Mouse (Mus musculus) embryonic facial prominence, embryonic 14.5 days (tissue): Measurements from ENCODE around the gene Rap2b. TPM values are rescaled to one million over a fixed set of nuclear protein-coding genes. Genes with fewer than 3 reads are reported as not detected.

Source experiments
- ATAC-seq: fragments of 200-750 bp; cut with Nextera tagmentation; 2 replicates; pipeline ENCODE4 v1.8.0; 2017; ENCODE audit warnings: low read depth, moderate number of reproducible peaks, moderate TSS enrichment
- DNase-seq: peaks from one replicate; pipeline ENCODE4 v3.0.0-alpha.2; 2015; ENCODE audit warnings: low spot score
- H3K27ac ChIP-seq: fragments of 300-500 bp; sonication (generic); replicated peaks from 2 replicates; pipeline ENCODE4 v1.5.1; 2014; ENCODE audit warnings: low read depth, mild to moderate bottlenecking, low read length, moderate library complexity
- H3K27me3 ChIP-seq: fragments of 300-500 bp; sonication (generic); replicated peaks from 2 replicates; pipeline ENCODE4 v1.6.1; 2014; ENCODE audit warnings: low read length; ENCODE audit not compliant: control insufficient read depth, insufficient read depth
- H3K36me3 ChIP-seq: fragments of 300-500 bp; sonication (generic); 2 replicates; pipeline ENCODE4 v1.6.1; 2014; ENCODE audit warnings: low read length, mixed read lengths; ENCODE audit not compliant: control insufficient read depth, insufficient read depth
- H3K4me1 ChIP-seq: fragments of 300-500 bp; sonication (generic); 2 replicates; pipeline ENCODE4 v1.6.1; 2014; ENCODE audit warnings: antibody characterized with exemption, low read length; ENCODE audit not compliant: control insufficient read depth, insufficient read depth
- H3K4me2 ChIP-seq: fragments of 300-500 bp; sonication (generic); 2 replicates; pipeline ENCODE4 v1.6.1; 2014; ENCODE audit warnings: low read depth, mild to moderate bottlenecking, low read length, moderate library complexity, mixed read lengths
- H3K4me3 ChIP-seq: fragments of 300-500 bp; sonication (generic); 2 replicates; pipeline ENCODE4 v1.5.1; 2014; ENCODE audit warnings: low read depth, mild to moderate bottlenecking, low read length
- H3K9ac ChIP-seq: fragments of 300-500 bp; sonication (generic); 2 replicates; pipeline ENCODE4 v1.6.1; 2014; ENCODE audit warnings: low read depth, mild to moderate bottlenecking, low read length, moderate library complexity, mixed read lengths
- H3K9me3 ChIP-seq: fragments of 300-500 bp; sonication (generic); 2 replicates; pipeline ENCODE4 v1.6.1; 2016; ENCODE audit warnings: low read length; ENCODE audit not compliant: control insufficient read depth
- WGBS: fragments of 180-500 bp; shearing (Covaris S2); extraction: QIAGEN DNeasy Blood & Tissue Kit; methylation state at CpG from one replicate; pipeline ENCODE4 v1.1.7; 2014; 5-methylcytosine and 5-hydroxymethylcytosine counted together
- polyA plus RNA-seq: library from polyadenylated mRNA; unstranded; fragments of >200 nt; fragmentation: Nextera tagmentation; extraction: Ambion mirVana; gene quantifications from 2 replicates; pipeline ENCODE4 v1.2.1, GENCODE M21; 2014

Gene Rap2b
- 15.7 and 16.5 TPM in 2 replicates for polyA plus RNA-seq

DNA sequence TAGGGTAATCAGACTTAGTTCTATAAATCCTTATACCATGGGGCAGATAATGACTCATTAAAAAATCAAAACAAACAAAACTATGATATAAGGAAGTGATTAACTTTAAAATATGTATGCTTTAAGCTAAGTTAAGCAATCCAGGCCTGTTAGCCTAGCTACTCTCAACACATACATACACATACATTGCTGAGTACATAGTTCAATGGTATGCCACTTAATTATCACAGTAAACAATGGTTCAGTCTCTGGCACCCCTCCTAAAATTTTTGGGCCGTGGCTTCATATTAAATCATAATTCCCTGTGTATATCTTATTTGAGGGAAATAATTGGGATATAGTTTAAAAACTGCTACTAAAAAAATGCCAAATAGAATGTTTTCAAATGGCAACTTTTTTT is at the start of gene Rap2b:
Gene Rap2b, plus strand, starts transcription at position 301 of the 400 bp plus-strand sequence.
- ATAC-seq = no peak
- DNase-seq = no peak
- no peak within 1 kb of the TSS for H3K27ac ChIP-seq
- WGBS = 93% methylated on average over 1 of the region's 1 CpGs
- H3K4me2 ChIP-seq = peak within 1 kb of the TSS; percentile 75; the same call in 1 of the 2 replicates
- no peaks in the 10 kb centered on the region for H3K27me3 ChIP-seq
- H3K36me3 ChIP-seq = no peaks in the 10 kb centered on the region
- no peak within 1 kb of the TSS for H3K4me3 ChIP-seq
- H3K9ac ChIP-seq = no peak within 1 kb of the TSS
- H3K4me1 ChIP-seq = no peaks in the 10 kb centered on the region
- H3K9me3 ChIP-seq = no peaks in the 10 kb centered on the region

DNA sequence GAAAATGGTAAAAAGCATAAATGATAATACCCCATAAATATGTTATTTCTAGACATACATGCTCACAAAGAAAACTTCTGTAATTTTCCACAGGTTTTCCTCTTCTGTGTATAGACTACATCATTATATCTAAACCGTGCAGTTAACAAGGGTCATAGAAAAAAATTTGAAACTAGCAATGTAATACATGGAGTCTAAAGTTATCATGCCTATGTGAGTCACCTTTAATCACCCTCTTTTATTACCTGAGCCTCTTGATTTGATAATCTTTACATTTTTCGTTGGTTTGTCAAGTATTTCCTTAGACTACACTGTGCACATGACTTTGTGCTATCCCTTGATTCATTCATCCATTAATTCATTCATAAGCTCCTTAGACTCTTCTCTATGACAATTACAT is 46.4 kb upstream of the Rap2b start:
- Histone ChIP-seq H3K4me1 (peaks cover under 1% of the 10 kb centered on the region; the same call in 1 of the 2 replicates), H3K9ac (no peak overlapping the region), H3K4me2 (no peak overlapping the region), H3K27ac (no peak overlapping the region), H3K4me3 (no peak overlapping the region), H3K27me3 (no peaks in the 10 kb centered on the region), H3K9me3 (no peaks in the 10 kb centered on the region), H3K36me3 (no peaks in the 10 kb centered on the region)
- WGBS = 80% methylated on average over 2 of the region's 2 CpGs
- ATAC-seq (no peak), DNase-seq (no peak)

DNA sequence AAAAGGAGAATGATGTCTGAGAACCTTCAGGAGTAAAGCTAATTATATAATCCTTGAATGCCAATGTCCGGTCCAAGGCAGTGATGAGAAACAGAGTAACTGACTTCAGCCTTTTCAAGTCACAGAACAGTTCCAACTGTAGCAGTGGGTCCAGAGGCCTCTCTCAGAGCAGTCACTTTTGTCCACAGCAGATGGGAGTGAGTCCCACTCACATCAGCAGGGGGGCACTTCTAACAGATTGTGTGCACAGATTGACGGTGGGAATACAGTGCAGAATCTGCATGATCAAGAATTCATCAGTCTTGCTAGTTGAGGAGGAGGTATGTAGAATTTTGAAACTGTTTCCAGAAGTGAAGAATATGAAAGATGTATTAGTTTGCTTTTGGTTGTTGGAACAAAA is 41.4 kb upstream of the Rap2b start:
- ATAC-seq (no peak), DNase-seq (no peak)
- H3K27ac ChIP-seq = no peak overlapping the region
- H3K4me3 ChIP-seq = no peak overlapping the region
- no peaks in the 10 kb centered on the region for H3K9me3 ChIP-seq
- H3K9ac ChIP-seq = no peak overlapping the region
- no peaks in the 10 kb centered on the region for H3K27me3 ChIP-seq
- no peak overlapping the region for H3K4me2 ChIP-seq
- 70% methylated on average over 2 of the region's 2 CpGs for WGBS
- H3K4me1 ChIP-seq = no peaks in the 10 kb centered on the region
- H3K36me3 ChIP-seq = no peaks in the 10 kb centered on the region

DNA sequence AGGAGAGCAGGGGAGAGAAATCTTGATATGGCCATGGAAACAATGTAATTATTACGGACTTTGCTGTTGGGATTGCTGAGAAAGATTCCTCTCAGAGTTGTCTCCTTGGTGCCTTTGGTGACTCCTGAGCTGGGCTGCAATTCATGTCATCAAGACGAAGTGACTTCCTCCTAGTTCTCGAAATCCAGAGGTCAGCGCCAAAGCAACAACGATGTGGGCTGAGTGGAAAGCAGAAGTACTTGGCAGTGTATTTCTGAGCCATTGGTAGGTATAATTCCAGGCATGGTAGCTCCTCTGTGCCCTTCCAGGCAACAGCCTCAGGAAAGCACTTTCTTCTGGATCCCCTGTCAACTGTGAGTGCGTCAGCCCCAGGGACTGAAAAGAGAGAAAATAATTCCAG is 39.8 kb upstream of the Rap2b start:
- no peak for ATAC-seq
- no peaks in the 10 kb centered on the region for H3K36me3 ChIP-seq
- no peak overlapping the region for H3K4me3 ChIP-seq
- 87% methylated on average over 6 of the region's 6 CpGs for WGBS
- no peak overlapping the region for H3K4me2 ChIP-seq
- H3K9me3 ChIP-seq = no peaks in the 10 kb centered on the region
- no peak overlapping the region for H3K27ac ChIP-seq
- H3K9ac ChIP-seq = no peak overlapping the region
- no peaks in the 10 kb centered on the region for H3K27me3 ChIP-seq
- DNase-seq = no peak
- H3K4me1 ChIP-seq = no peaks in the 10 kb centered on the region

DNA sequence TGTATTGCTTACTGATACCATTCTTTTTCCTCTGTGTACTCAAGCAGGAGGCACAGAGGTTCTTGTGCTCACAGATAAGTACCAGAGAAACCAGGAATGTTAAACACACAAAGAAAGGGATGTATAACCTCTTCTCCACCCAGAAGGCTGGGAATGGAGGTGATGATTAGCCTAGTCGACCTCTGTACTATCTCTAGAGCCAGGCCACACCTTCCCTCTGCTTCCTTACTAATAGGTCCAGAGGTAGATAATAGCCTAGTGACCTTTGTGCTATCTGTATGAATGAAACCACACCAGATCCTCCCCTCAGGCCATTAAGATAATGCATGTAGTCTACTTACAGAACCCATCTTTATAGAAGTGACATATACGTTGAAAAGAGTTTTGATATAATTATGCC is 25.2 kb upstream of the Rap2b start:
- Histone ChIP-seq H3K9me3 (no peaks in the 10 kb centered on the region), H3K4me1 (no peaks in the 10 kb centered on the region), H3K9ac (no peak overlapping the region), H3K36me3 (no peaks in the 10 kb centered on the region), H3K4me2 (no peak overlapping the region), H3K27ac (no peak overlapping the region), H3K4me3 (no peak overlapping the region), H3K27me3 (no peaks in the 10 kb centered on the region)
- DNase-seq = no peak
- 42% methylated on average over 2 of the region's 2 CpGs for WGBS
- no peak for ATAC-seq

DNA sequence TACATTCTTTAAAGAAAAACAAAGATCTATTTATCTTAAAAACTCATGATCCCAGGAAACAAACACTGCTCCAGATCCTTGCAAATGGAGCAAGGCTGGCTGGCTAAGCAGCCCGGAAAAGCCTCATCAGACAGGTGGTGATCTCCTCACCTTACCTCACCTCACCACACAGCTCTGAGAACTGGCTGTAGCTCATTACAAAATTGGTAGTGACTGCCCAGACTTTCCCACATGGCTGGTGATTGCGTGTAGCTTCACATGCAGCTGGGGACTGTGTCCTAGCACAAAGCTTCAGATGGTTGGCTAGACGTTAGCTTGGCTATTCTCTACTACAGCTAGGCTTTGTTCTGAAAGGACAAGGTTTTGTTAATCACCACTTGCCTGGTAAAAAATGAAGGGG is 24.2 kb upstream of the Rap2b start:
- H3K36me3 ChIP-seq = no peaks in the 10 kb centered on the region
- no peaks in the 10 kb centered on the region for H3K4me1 ChIP-seq
- H3K4me2 ChIP-seq = no peak overlapping the region
- H3K9me3 ChIP-seq = no peaks in the 10 kb centered on the region
- 75% methylated on average over 3 of the region's 3 CpGs for WGBS
- H3K27me3 ChIP-seq = no peaks in the 10 kb centered on the region
- no peak for ATAC-seq
- DNase-seq = no peak
- no peak overlapping the region for H3K9ac ChIP-seq
- H3K4me3 ChIP-seq = no peak overlapping the region
- no peak overlapping the region for H3K27ac ChIP-seq

DNA sequence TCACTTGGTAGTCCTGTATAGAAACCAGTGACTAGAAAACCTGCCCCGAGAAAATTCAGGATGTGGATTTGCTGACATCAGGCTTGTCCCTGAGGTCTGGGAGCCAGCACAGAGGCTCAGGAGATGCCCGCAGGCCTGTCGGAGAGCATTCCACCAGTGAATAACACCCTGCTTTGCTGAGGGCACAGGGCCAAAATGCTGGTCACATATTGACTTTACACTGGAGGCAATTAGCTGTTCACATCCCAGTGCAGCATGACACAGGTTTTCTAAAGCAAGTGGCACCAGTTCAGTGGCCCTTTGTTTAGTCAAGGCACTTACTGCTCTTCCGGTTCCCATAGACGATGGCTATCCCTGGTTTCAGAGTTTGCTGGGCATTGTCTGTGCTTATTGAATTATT is 21.1 kb upstream of the Rap2b start:
- ATAC-seq = no peak

DNA sequence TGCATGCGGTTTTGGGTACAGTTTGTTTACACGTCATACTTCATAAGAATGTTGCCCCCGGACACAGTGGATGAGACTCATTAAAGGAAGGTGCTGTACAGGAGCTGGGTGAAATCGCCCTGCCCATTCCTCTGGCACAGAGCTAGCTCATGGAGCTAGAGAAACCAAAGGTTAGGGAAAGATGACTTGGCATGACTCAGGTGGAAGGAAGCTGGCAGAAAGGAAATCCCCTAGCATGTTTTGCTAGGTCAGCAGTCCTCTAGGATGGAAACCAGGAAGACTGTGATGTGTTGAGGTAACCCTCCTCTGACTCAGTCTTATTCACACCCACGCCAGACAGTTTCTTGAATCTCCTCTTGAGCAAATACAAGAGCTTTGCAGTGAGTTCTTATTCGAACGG is 17.4 kb upstream of the Rap2b start:
- ATAC-seq (no peak), DNase-seq (peak; percentile 25)
- Histone ChIP-seq H3K36me3 (no peaks in the 10 kb centered on the region), H3K4me3 (no peak overlapping the region), H3K9ac (no peak overlapping the region), H3K27ac (no peak overlapping the region), H3K4me1 (no peaks in the 10 kb centered on the region), H3K4me2 (no peak overlapping the region), H3K9me3 (no peaks in the 10 kb centered on the region), H3K27me3 (no peaks in the 10 kb centered on the region)
- 65% methylated on average over 7 of the region's 7 CpGs for WGBS

More for the DNA sequence above, 21.1 kb upstream of the Rap2b start:
- Histone ChIP-seq H3K27me3 (no peaks in the 10 kb centered on the region), H3K4me1 (no peaks in the 10 kb centered on the region), H3K9ac (no peak overlapping the region), H3K4me2 (no peak overlapping the region), H3K27ac (no peak overlapping the region), H3K4me3 (no peak overlapping the region), H3K9me3 (no peaks in the 10 kb centered on the region), H3K36me3 (no peaks in the 10 kb centered on the region)
- no peak for DNase-seq
- 75% methylated on average over 5 of the region's 5 CpGs for WGBS

DNA sequence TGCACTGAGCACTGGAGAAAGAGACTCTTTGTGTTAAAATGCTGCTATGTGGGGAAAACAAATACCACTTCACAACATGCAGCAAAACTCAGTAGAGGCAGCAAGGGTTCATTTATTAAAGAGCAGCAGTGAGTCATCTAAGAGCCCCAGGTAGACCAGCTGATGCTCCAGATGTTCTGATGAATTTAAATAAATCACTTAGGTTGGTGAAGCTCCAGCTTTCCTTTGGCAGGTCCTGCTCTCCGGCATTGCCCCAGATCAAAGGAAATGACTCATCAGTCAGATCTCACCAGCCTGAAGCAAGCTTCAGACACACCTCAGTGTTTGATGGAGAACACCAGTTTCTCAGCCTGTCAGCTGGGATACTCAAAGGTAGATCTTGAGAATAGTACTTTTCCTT is 15.8 kb upstream of the Rap2b start:
- Histone ChIP-seq H3K4me3 (no peak overlapping the region), H3K27ac (no peak overlapping the region), H3K4me1 (no peaks in the 10 kb centered on the region), H3K9ac (no peak overlapping the region), H3K9me3 (no peaks in the 10 kb centered on the region), H3K27me3 (no peaks in the 10 kb centered on the region), H3K36me3 (no peaks in the 10 kb centered on the region), H3K4me2 (no peak overlapping the region)
- DNase-seq = peak; percentile 46
- no peak for ATAC-seq
- WGBS = 21% methylated on average over 1 of the region's 1 CpGs
